In genomic region chr12:119464040-119464939, GRCm38 (mm10) we compare ENCODE assay signal across 11 mouse cellular contexts.
DNase-seq lines count a peak whose midpoint lies in the region; ATAC-seq lines count a peak whose summit lies in the region.
"Had no signal": no experiment of that assay in that cellular context is flagged by ENCODE, and none has a peak within 500 bp of the region (broad histone marks: within the 10 kb centered on the region; RNA-seq: fewer than 3 reads in every experiment).

No protein-coding gene starts in this region.

- H3K27me3 ChIP-seq in midbrain, embryonic 13.5 days: no peaks in the 10 kb centered on the region
- no peaks in the 10 kb centered on the region for H3K27me3 ChIP-seq in heart, embryonic 11.5 days (ENCODE audit: control insufficient read depth, insufficient read depth, low read length)

- 33% methylated on average over 2 of the region's 2 CpGs for WGBS in midbrain, embryonic 13.5 days
- WGBS in heart, embryonic 11.5 days (ENCODE audit: insufficient replicate concordance): 54% methylated on average over 2 of the region's 2 CpGs

- ATAC-seq in midbrain, embryonic 13.5 days: peak; percentile 96
- no peak for ATAC-seq in heart, embryonic 11.5 days (replicated peaks; ENCODE audit: insufficient number of reproducible peaks, low FRiP score, low TSS enrichment)

- H3K4me3 ChIP-seq in midbrain, embryonic 13.5 days (replicated peaks): no peak overlapping the region
- H3K4me3 ChIP-seq in heart, embryonic 11.5 days (ENCODE audit: low read depth, low read length): no peak overlapping the region

- H3K4me2 ChIP-seq in midbrain, embryonic 13.5 days (replicated peaks): no peak overlapping the region
- H3K4me2 ChIP-seq in heart, embryonic 11.5 days: no peak overlapping the region

- peak; percentile 35 to 52 for DNase-seq in right cerebral cortex, adult 2 months (ENCODE audit: low spot score in 2 of 2)
- DNase-seq in right cerebral cortex, postnatal 25 days: no peak
- peak; percentile 15 to 27 for DNase-seq in frontal cortex, postnatal 10 days (ENCODE audit: low spot score in 2 of 2)
- DNase-seq in urinary bladder, postnatal 25 days (ENCODE audit: low spot score): no peak
- no peak for DNase-seq in cerebellum, adult 8-10 months
- DNase-seq in cerebellum, adult 11 months: no peak
- DNase-seq: adrenal gland, postnatal 14 days; lung, adult 2 months had no signal

- H3K4me1 ChIP-seq in midbrain, embryonic 13.5 days (replicated peaks): 0 out of 2 replicates have a peak, but pooled peaks cover 2% of the 10 kb centered on the region
- H3K4me1 ChIP-seq in heart, embryonic 11.5 days (ENCODE audit: control insufficient read depth, insufficient read depth, low read length): no peaks in the 10 kb centered on the region

- H3K9me3 ChIP-seq in midbrain, embryonic 13.5 days: no peaks in the 10 kb centered on the region
- no peaks in the 10 kb centered on the region for H3K9me3 ChIP-seq in heart, embryonic 11.5 days (replicated peaks; ENCODE audit: control insufficient read depth, low read length)
- H3K9me3 ChIP-seq: G1E had no signal

- no peak overlapping the region for H3K27ac ChIP-seq in midbrain, embryonic 13.5 days
- no peak overlapping the region for H3K27ac ChIP-seq in heart, embryonic 11.5 days (ENCODE audit: low read depth, low read length)

- H3K36me3 ChIP-seq in midbrain, embryonic 13.5 days: no peaks in the 10 kb centered on the region
- no peaks in the 10 kb centered on the region for H3K36me3 ChIP-seq in heart, embryonic 11.5 days (ENCODE audit: control insufficient read depth, insufficient read depth, low read length)
- H3K36me3 ChIP-seq: G1E had no signal

- H3K9ac ChIP-seq in midbrain, embryonic 13.5 days (replicated peaks): no peak overlapping the region
- H3K9ac ChIP-seq in heart, embryonic 11.5 days (ENCODE audit: low read depth, low read length): no peak overlapping the region

Comparison
In these comparisons a context has a peak if more than half of its experiments do, and no peak if none do; other contexts are left out.
1. DNase-seq: peak in right cerebral cortex, adult 2 months (2 of 2) and frontal cortex, postnatal 10 days (2 of 2); none in right cerebral cortex, postnatal 25 days (single experiment), urinary bladder, postnatal 25 days (single experiment), cerebellum, adult 8-10 months (single experiment) and cerebellum, adult 11 months (single experiment).